Mouse (Mus musculus) cerebellum, adult (tissue): ENCODE results near the gene Ly6g6d.
"Not testable (repeated sequence)": the region's sequence is repeated elsewhere in the genome, so short reads cannot be mapped to it uniquely, and the experiment has no call there.

Experiments used
- ATAC-seq: cut with Nextera tagmentation; 2 replicates; pipeline ENCODE4 v1.9.2; 2017; ENCODE audit warnings: mild to moderate bottlenecking, moderate library complexity, mixed read lengths; ENCODE audit not compliant: insufficient number of reproducible peaks, low FRiP score, low TSS enrichment

Gene Ly6g6d

DNA sequence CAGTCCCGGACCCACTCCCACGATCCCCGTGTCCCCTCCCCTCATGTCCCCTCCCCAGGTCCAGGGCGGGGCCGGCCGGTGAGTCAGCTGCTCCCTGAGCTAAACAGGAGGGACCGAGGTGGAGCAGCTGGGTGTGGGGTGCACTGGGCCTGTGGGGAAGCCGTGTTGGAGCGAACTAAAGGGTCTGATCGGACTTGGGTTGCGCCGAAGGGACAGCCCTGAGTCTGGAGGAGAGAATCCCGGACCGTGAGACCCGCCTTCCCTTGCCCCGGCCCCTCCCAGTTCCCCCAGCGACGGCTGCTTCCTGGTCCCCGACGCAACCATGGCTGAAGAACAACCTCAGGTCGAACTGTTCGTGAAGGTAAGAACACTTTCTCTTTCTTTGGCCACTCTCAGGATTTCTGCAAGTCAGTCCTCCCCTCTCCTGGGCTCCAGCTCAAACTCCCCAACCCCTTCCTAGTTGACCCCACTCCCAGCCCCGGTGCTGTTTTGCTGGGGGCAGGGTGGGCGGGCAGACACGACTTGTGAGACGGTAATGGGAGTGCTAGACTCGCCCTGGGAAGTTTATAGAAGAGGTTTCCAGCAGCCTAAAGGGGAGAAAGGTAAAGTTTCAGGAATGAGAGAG is 27.6 kb downstream of the Ly6g6d start:
- ATAC-seq = no peak

- ATAC-seq = no peak
Observed at GRCm38 (mm10) chr17:35049561-35050016, 28.3 kb downstream of the Ly6g6d start, which contains the start of gene Clic1. Clic1 (plus strand) TSS chr17:35049966.

DNA sequence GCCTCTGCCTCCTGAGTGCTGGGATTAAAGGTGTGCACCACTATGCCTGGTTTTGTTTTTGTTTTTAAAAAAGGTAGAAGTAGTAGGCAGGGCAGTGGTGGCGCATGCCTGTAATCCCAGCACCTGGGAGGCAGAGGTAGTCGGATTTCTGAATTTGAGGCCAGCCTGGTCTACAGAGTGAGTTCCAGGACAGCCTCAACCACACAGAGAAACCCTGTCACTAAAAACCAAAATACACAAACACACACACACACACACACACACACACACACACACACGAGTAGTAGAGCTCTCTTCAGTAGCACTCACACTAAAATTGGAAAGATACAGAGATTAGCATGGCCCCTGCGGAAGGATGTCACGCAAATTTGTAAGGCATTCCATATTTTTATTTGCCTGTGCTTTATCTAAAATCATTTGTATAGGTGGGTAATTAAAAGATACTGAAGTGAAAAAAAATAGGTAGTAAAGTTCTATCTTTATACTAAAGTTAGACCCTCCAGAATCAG is 28.9 kb downstream of the Ly6g6d start:
- no peak for ATAC-seq

DNA sequence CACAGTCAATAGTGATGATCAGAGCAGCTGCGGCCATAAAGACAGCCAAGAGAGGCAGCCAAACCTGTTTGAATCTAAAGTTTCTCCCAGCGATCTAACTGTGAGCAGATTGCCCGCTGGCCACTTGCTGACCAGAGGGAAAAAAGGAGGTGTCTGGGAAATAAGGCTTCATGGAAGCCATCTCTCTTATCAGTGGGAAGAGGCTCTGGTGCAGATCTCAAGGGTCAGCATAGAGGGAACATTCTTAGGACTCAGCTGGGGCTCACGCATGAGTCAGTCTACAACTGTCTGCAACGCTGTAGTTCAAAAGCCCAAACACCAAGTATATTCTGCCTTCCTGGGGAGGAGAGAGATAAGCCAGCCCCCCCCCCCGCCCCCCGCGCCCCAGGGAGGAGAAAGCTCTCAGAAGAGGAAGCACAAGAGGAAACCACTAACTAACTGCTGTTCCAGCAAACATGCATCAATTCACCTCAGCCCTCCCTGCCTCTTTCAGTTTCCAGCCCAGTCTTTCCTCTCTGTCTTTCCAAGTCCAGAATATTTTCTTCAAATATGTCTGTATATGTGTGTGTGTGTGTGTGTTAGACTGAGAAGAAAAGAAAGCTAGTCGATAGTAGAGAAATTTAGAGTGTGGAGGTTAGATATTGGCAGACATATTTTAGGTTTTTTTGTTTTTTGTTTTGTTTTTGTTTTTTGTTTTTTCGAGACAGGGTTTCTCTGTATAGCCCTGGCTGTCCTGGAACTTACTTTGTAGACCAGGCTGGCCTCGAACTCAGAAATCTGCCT is 29.5 kb downstream of the Ly6g6d start:
- ATAC-seq = no peak

- no peak for ATAC-seq
Observed at GRCm38 (mm10) chr17:35047688-35048087, 30.2 kb downstream of the Ly6g6d start.

DNA sequence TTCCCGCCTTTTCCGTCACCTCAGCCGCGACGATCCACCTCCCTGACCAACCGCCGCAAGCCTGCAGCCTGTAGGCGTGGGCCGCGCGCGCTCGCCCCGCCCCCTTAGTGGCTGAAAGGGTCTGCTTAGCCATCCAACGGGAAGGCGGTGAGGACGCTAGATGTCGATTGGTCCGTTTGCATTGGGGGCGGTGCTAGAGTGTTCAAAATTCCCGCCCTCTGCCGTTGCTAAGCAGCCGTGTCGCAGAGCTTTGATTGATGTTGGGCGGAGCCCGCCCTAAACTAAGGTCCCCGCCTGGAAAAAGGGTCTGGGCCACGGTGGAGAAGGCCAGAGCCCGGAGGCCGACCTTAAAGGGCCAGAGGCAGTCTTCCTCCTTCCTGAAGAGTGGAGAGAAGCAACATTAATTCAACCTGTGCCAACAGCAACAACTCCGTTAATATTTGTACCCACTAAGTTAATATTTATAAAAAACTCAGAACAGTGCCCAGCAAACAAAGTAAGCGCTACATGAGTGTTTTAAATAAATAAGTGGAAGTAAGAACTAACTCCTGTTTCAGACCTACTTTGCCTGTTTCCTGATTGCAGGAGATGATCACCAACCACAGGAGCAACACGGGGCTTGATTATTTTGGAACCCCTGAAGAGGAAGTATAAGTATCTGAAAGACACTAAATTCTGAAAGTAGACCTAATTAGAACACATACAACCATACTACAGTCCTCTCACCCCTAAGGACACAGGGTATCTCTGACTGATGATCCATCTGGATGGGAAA is 31.0 kb downstream of the Ly6g6d start, which contains the start of gene Msh5:
Gene Msh5, minus strand, starts transcription at position 65 of the 775 bp plus-strand sequence.
- ATAC-seq = peak; percentile 95

DNA sequence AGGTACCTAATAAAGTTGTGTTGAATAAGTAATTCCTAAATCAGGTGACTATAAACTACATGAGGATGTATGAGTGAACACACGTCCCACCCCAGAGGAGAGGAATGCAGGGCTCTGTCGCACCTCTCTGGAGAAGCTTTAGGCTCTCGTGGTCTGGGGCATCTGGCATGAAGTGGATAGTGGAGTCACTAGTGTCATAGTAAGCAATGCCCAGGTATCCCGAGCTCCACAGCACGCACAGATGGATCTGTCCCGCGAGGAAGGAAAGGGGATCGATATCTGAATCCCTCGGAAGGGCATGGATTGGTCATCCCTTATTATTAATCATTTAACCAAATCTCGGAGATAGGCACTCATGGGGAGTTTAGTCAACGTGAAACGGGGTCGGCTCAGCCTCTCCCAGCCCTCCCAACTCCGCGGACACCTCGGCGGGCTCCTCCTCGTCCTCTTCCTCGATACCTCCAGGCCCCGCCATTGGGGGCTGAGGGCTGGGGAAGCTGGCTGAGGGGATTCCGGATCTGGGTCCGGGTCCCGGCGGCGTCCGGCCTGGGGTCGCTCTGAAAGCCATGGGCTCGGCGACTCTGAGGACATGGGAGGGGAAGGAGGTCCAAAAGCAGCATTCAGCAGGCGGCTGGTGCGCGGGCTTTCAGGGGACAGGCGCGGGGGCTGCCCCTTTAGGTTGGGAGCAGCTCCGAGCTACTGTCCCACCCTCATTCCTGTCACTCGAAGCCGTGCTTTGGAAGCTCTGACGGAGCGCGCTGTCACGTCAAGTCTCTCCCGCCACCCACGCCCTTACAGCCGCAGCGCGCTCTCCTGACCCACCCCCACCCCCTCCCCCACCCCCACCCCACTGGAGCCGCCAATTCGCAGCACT is 31.8 kb downstream of the Ly6g6d start:
- ATAC-seq = no peak

- no peak for ATAC-seq
Observed at GRCm38 (mm10) chr17:35044904-35045806, 32.7 kb downstream of the Ly6g6d start.

GRCm38 (mm10) chr17:35043794-35044193 is 34.1 kb downstream of the Ly6g6d start:
- no peak for ATAC-seq

GRCm38 (mm10) chr17:35039121-35039873 is 38.6 kb downstream of the Ly6g6d start:
- no peak for ATAC-seq

DNA sequence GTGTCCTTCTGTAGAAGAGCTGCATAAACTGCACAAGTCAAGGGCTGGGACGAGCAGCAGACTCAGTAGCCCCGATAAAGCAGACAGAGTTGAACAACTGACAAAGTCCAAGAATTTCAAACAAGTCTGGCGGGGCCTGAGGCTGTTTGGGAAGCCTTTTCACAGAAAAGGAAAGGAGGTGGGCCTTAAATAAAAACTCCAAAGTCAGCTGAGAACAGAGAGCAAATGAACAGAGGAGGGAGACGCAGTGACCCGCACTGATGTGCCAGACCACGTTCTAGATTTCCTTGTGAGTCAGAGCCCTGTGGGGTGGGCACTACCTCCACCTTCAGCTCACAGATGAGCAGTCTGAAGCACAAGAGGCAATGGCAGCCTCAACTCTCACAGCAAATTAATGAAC is 43.0 kb downstream of the Ly6g6d start:
- ATAC-seq = no peak

GRCm38 (mm10) chr17:35033703-35034102 is 44.2 kb downstream of the Ly6g6d start:
- ATAC-seq = not testable (repeated sequence)

GRCm38 (mm10) chr17:35032323-35032870 is 45.5 kb downstream of the Ly6g6d start:
- no peak for ATAC-seq

DNA sequence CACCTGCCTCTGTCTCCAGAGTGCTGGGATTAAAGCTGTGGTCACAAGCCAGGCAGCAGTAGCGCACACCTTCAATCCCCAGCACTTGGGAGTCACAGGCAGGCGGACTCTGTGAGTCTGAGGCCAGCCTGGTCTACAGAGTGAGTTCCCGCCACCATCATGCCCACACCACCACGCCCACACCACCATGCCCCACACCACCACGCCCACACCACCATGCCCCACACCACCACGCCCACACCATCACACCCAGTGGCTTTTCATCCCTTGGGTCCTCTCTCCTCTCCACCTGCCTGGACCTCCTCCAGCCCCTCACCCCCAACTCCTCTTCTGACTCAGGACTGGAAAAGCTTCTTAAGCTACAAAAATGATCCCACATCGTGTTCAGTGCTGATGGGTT is 46.0 kb downstream of the Ly6g6d start:
- ATAC-seq = no peak

DNA sequence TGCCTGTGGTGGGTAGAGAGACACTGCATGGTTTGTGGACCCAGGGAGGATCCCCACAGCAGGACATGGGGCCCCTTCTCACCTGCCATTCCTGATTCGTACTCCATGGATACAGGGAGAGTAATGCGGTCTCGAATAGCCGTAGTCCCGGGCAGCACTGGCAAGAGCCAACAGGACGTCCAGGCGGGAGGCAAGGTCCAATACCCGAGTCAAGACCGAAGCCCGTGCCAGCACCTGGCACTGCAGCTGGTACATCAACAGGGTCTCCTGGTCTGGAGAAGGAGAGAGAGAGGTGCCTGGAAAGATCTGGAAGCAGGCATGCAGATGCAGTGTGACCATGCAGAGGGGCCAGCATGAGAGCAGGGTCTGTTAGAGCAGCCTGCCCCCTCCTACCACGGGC is 46.6 kb downstream of the Ly6g6d start:
- no peak for ATAC-seq

DNA sequence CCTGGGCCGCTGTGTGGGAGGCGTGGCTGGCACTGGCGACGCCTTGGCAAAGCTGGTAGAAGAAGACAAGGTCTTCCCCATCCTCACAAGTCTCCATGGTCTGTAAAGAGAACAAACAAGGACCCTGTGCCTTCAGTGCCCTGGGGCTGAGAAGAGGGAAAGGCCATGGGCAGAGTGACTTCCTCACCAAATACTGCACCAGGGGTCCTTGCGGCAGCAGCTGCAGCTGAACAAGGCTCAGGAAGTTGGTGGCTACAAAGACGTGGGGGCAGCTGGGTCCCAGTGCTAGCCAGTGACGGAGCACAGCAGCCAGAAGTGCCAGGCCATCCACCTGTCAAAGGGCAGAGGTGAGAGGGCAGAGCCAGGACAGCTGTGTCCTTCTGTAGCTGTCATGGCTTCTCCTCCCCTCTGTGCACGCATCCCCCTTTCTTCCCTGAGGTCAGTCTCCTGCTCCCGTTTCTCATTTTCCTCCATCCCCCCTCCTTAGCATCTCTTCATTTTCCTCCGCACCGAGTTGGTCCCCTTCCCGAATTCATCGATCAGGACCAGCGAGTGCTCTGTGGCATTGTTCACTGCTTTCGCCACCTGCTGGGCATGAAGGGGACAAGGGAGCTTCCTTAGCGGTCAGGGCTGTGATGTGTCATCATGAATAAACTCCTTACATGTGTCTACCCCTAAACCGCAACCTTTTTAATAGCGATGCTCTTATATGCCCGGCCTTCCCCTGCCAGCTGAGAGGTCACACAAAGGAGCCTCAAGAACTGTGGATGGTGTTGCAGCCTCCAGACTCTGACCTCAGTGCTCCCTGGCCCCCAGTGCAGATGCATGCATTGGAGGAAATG is 48.0 kb downstream of the Ly6g6d start:
- ATAC-seq = no peak

DNA sequence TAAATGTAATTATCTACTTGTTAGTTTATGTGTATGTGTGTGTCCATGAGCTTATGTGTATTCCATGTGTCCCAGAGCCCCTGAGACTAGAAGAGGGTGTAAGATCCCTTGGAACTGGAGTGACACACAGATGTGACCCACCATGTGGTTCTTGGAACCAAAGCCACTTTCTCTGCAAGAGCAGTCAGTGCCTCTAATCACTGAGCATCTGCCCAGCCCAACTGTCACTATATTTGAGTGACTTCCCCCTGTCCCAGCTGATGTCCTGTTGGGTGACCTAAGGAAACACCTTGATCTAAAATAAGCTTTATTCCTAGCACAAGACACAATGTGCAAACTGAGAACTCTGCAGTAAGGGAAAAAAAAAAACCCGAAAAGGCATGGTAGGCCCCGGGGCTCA is 49.5 kb downstream of the Ly6g6d start:
- no peak for ATAC-seq
